Mouse (Mus musculus): ENCODE measurements at regions not wholly inside any gene's neighbourhood (a gene's known extent, or its start where the extent isn't known, plus 50 kb on each side); places are given as distances from the start of the nearest gene placed in this dataset.

- ATAC-seq (ENCODE audit: extremely low read depth, insufficient number of reproducible peaks, low FRiP score, poor library complexity, severe bottlenecking) (no peak), DNase-seq (ENCODE audit: low spot score) (no peak)
- Histone ChIP-seq H3K4me1 (ENCODE audit: insufficient read depth, low read depth, low read length) (no peaks in the 10 kb centered on the region), H3K9me3 (replicated peaks) (no peaks in the 10 kb centered on the region), H3K36me3 (replicated peaks) (no peaks in the 10 kb centered on the region), H3K4me3 (ENCODE audit: low read depth, low read length) (no peak overlapping the region), H3K27me3 (ENCODE audit: insufficient read depth, low read length) (no peaks in the 10 kb centered on the region; the same call in 1 of the 2 replicates)
- no peak for TF ChIP-seq GATA2 (IDR thresholded peaks at IDR 0.05; ENCODE audit: borderline replicate concordance, low read depth, low read length)
- no peak for TF ChIP-seq GATA1 (IDR thresholded peaks at IDR 0.05; ENCODE audit: borderline replicate concordance, low read length)
- TF ChIP-seq TAL1 (conservative IDR thresholded peaks at IDR 0.05; ENCODE audit: low read depth, low read length) = no peak
- no peak for TF ChIP-seq POLR2AphosphoS5 (IDR thresholded peaks at IDR 0.05; ENCODE audit: insufficient replicate concordance, low read depth, low read length)
- no peak for TF ChIP-seq CTCF (IDR thresholded peaks at IDR 0.05; ENCODE audit: low read depth, low read length)
These were observed 371.0 kb downstream of the Fam198b start for GRCm38 (mm10) chr3:80255304-80255703.

DNA sequence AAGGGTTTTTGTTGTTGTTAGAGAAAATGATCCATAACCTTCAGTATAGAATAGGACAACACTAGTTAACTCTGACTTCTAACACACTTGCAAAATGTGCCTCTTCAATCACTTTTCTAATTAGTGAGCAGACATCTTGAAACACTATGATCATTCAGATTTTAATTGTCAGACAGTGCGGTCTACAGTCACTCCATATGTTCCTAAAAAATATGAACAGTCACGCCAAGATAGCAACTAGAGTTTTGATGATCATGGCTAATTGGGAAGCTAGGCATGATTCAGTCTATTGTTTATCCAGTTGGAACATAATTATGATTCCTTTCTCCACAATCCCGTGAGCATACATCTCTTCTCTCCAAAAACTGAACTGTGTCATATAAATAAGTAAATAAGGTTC lies 372.1 kb downstream of the Fam198b start:
- Histone ChIP-seq H3K36me3 (replicated peaks) (no peaks in the 10 kb centered on the region), H3K4me3 (ENCODE audit: low read depth, low read length) (no peak overlapping the region), H3K4me1 (ENCODE audit: insufficient read depth, low read depth, low read length) (no peaks in the 10 kb centered on the region), H3K9me3 (replicated peaks) (no peaks in the 10 kb centered on the region), H3K27me3 (ENCODE audit: insufficient read depth, low read length) (no peaks in the 10 kb centered on the region; the same call in 1 of the 2 replicates)
- no peak for ATAC-seq (ENCODE audit: extremely low read depth, insufficient number of reproducible peaks, low FRiP score, poor library complexity, severe bottlenecking)
- TF ChIP-seq GATA1 (IDR thresholded peaks at IDR 0.05; ENCODE audit: borderline replicate concordance, low read length) = no peak
- no peak for TF ChIP-seq GATA2 (IDR thresholded peaks at IDR 0.05; ENCODE audit: borderline replicate concordance, low read depth, low read length)
- TF ChIP-seq POLR2AphosphoS5 (IDR thresholded peaks at IDR 0.05; ENCODE audit: insufficient replicate concordance, low read depth, low read length) = no peak
- TF ChIP-seq TAL1 (conservative IDR thresholded peaks at IDR 0.05; ENCODE audit: low read depth, low read length) = no peak
- TF ChIP-seq CTCF (IDR thresholded peaks at IDR 0.05; ENCODE audit: low read depth, low read length) = no peak
- no peak for DNase-seq (ENCODE audit: low spot score)

DNA sequence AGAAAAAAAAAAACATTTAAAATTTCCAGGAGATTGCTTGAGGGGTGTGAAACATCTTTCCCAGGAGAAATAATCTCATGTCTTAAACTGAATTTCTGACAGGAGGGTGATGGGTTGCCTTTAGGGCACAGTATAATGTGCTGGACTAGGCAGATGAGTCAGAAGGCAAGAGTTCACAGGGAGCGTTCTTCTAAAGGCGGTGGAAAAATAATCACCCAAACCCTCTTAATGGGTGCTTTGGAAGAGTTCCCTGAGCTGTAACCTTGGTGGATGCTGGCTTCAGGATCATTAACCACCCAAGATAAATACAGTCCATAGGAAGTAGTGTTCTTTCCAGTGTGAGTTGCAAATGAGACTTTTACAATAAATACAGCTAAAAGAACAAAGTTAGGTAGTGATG lies 378.8 kb downstream of the Fam198b start:
- no peaks in the 10 kb centered on the region for H3K9me3 ChIP-seq (replicated peaks)
- DNase-seq (ENCODE audit: low spot score) = no peak
- ATAC-seq (ENCODE audit: extremely low read depth, insufficient number of reproducible peaks, low FRiP score, poor library complexity, severe bottlenecking) = no peak
- TF ChIP-seq CTCF (IDR thresholded peaks at IDR 0.05; ENCODE audit: low read depth, low read length) (no peak), POLR2AphosphoS5 (IDR thresholded peaks at IDR 0.05; ENCODE audit: insufficient replicate concordance, low read depth, low read length) (no peak), GATA1 (IDR thresholded peaks at IDR 0.05; ENCODE audit: borderline replicate concordance, low read length) (no peak)
- no peaks in the 10 kb centered on the region; the same call in 1 of the 2 replicates for H3K27me3 ChIP-seq (ENCODE audit: insufficient read depth, low read length)
- no peaks in the 10 kb centered on the region for H3K4me1 ChIP-seq (ENCODE audit: insufficient read depth, low read depth, low read length)
- no peak overlapping the region for H3K4me3 ChIP-seq (ENCODE audit: low read depth, low read length)
- H3K36me3 ChIP-seq (replicated peaks) = no peaks in the 10 kb centered on the region

DNA sequence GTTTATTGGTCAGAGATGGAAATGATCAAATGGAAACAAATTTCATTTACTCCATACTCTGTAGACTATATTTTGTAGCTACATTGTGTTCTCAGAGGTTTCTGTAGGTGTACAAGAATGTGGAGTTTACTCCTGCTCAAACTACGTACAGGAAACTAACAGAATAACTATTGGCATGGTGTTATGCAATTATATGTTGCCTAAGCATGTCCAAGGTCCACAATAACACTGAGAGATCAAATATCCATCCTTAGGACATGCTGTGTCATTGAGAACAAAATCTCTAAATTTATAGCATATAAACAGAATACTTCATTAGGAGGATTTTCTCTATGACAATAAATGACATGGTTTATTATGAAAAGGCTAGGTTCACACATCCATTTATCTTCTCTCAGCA lies 400.3 kb downstream of the Fam198b start:
- Histone ChIP-seq H3K4me1 (ENCODE audit: insufficient read depth, low read depth, low read length) (no peaks in the 10 kb centered on the region), H3K27me3 (ENCODE audit: insufficient read depth, low read length) (no peaks in the 10 kb centered on the region), H3K4me3 (ENCODE audit: low read depth, low read length) (no peak overlapping the region), H3K36me3 (replicated peaks) (no peaks in the 10 kb centered on the region), H3K9me3 (replicated peaks) (no peaks in the 10 kb centered on the region)
- DNase-seq (ENCODE audit: low spot score) = no peak
- TF ChIP-seq GATA1 (IDR thresholded peaks at IDR 0.05; ENCODE audit: borderline replicate concordance, low read length) (no peak), TAL1 (conservative IDR thresholded peaks at IDR 0.05; ENCODE audit: low read depth, low read length) (no peak)
- no peak for ATAC-seq (ENCODE audit: extremely low read depth, insufficient number of reproducible peaks, low FRiP score, poor library complexity, severe bottlenecking)

- Histone ChIP-seq H3K4me3 (ENCODE audit: low read depth, low read length) (no peak overlapping the region), H3K9me3 (replicated peaks) (no peaks in the 10 kb centered on the region), H3K4me1 (ENCODE audit: insufficient read depth, low read depth, low read length) (no peaks in the 10 kb centered on the region), H3K27me3 (ENCODE audit: insufficient read depth, low read length) (no peaks in the 10 kb centered on the region), H3K36me3 (replicated peaks) (no peaks in the 10 kb centered on the region)
- no peak for TF ChIP-seq TAL1 (conservative IDR thresholded peaks at IDR 0.05; ENCODE audit: low read depth, low read length)
- TF ChIP-seq POLR2AphosphoS5 (IDR thresholded peaks at IDR 0.05; ENCODE audit: insufficient replicate concordance, low read depth, low read length) = no peak
- TF ChIP-seq CTCF (IDR thresholded peaks at IDR 0.05; ENCODE audit: low read depth, low read length) = no peak
- TF ChIP-seq GATA1 (IDR thresholded peaks at IDR 0.05; ENCODE audit: borderline replicate concordance, low read length) = no peak
- TF ChIP-seq GATA2 (IDR thresholded peaks at IDR 0.05; ENCODE audit: borderline replicate concordance, low read depth, low read length) = no peak
- ATAC-seq (ENCODE audit: extremely low read depth, insufficient number of reproducible peaks, low FRiP score, poor library complexity, severe bottlenecking) (no peak), DNase-seq (ENCODE audit: low spot score) (no peak)
These were observed 400.9 kb downstream of the Fam198b start for GRCm38 (mm10) chr3:80285246-80285645.

DNA sequence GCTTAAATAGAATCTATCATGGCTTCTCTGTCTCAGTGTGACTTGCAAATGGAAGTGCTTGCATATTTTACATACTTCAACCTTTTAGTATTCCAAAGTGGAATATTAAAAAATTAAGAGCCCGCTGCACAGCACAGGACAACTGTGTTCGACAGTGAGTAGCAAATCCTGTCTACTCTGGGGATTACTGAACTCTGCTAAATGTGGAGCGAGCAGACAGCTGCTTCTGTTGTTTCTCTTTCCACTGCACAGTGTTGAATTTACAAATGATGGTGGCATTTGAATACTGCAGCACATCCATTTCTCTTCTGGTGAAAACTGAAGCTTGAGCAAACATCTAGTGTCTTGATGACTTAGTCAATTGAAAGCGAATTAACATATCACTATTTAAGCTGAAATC lies 409.2 kb downstream of the Fam198b start:
- no peak for ATAC-seq (ENCODE audit: extremely low read depth, insufficient number of reproducible peaks, low FRiP score, poor library complexity, severe bottlenecking)
- Histone ChIP-seq H3K4me1 (ENCODE audit: insufficient read depth, low read depth, low read length) (no peaks in the 10 kb centered on the region), H3K27me3 (ENCODE audit: insufficient read depth, low read length) (no peaks in the 10 kb centered on the region), H3K36me3 (replicated peaks) (no peaks in the 10 kb centered on the region), H3K4me3 (ENCODE audit: low read depth, low read length) (no peak overlapping the region), H3K9me3 (replicated peaks) (no peaks in the 10 kb centered on the region)
- no peak for TF ChIP-seq CTCF (IDR thresholded peaks at IDR 0.05; ENCODE audit: low read depth, low read length)
- TF ChIP-seq POLR2AphosphoS5 (IDR thresholded peaks at IDR 0.05; ENCODE audit: insufficient replicate concordance, low read depth, low read length) = no peak
- no peak for TF ChIP-seq GATA1 (IDR thresholded peaks at IDR 0.05; ENCODE audit: borderline replicate concordance, low read length)
- TF ChIP-seq TAL1 (conservative IDR thresholded peaks at IDR 0.05; ENCODE audit: low read depth, low read length) = no peak
- TF ChIP-seq GATA2 (IDR thresholded peaks at IDR 0.05; ENCODE audit: borderline replicate concordance, low read depth, low read length) = no peak
- DNase-seq (ENCODE audit: low spot score) = no peak

DNA sequence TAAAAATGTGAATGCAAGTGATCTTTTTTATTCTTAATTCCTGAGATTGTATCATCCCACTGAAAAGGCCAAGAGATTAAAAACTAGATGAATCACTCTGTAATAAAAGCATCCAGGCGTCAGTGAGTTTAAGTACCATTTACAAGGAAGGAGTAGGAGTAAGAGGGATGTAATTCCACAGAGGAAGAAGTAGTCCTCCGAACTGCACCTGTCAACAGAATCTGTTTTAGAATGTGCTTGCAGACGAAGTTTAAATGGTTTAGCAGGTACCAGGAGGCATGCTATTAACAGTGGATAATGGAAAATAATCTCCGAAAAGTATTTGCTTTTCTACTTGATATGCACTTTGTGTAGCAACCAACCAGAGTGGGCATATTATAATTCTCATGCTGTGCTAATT lies 423.3 kb downstream of the Fam198b start:
- ATAC-seq (ENCODE audit: extremely low read depth, insufficient number of reproducible peaks, low FRiP score, poor library complexity, severe bottlenecking) (no peak), DNase-seq (ENCODE audit: low spot score) (no peak)
- H3K27me3 ChIP-seq (ENCODE audit: insufficient read depth, low read length) = no peaks in the 10 kb centered on the region
- no peaks in the 10 kb centered on the region for H3K36me3 ChIP-seq (replicated peaks)
- H3K4me1 ChIP-seq (ENCODE audit: insufficient read depth, low read depth, low read length) = no peaks in the 10 kb centered on the region
- H3K9me3 ChIP-seq (replicated peaks) = no peaks in the 10 kb centered on the region
- TF ChIP-seq GATA2 (IDR thresholded peaks at IDR 0.05; ENCODE audit: borderline replicate concordance, low read depth, low read length) = no peak
- TF ChIP-seq POLR2AphosphoS5 (IDR thresholded peaks at IDR 0.05; ENCODE audit: insufficient replicate concordance, low read depth, low read length) = no peak
- TF ChIP-seq TAL1 (conservative IDR thresholded peaks at IDR 0.05; ENCODE audit: low read depth, low read length) = no peak
- TF ChIP-seq CTCF (IDR thresholded peaks at IDR 0.05; ENCODE audit: low read depth, low read length) = no peak
- TF ChIP-seq GATA1 (IDR thresholded peaks at IDR 0.05; ENCODE audit: borderline replicate concordance, low read length) = no peak
- H3K4me3 ChIP-seq (ENCODE audit: low read depth, low read length) = no peak overlapping the region

Data from G1E (cell line).